Mouse (Mus musculus): ENCODE measurements around the gene Timp3.

Gene Timp3

DNA sequence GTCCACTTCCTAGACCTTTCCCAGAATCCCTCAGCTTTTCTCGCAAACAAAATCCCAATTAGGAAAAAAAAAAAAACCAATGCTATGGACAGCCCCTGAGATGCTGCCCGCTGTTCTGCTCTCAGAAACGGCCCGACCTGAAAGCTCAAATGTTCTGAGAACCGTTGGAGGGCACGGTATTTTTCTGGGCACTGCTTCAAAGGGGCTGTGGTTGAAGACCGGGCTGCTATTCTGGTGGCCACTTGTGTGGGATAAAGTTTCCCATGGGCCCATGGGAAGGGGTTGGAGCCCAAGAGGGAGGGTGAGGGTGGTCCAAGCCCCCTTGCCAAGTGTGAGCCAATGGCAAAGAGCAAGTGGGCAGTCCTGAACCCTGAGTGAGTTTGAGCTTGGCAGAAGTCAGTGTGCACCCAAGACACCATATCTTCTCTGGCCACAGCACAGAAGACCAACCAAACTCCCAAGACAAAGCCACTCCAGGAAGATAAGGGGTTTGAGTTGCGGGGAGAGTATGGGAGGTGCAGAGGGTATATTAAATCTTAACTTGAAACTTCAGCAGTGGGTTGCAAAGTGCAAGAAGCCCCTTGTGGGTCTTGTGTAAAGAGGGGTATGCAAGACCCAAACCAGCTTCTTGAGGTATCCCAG, 29.2 kb downstream of the Timp3 start:
- no peak for DNase-seq

DNA sequence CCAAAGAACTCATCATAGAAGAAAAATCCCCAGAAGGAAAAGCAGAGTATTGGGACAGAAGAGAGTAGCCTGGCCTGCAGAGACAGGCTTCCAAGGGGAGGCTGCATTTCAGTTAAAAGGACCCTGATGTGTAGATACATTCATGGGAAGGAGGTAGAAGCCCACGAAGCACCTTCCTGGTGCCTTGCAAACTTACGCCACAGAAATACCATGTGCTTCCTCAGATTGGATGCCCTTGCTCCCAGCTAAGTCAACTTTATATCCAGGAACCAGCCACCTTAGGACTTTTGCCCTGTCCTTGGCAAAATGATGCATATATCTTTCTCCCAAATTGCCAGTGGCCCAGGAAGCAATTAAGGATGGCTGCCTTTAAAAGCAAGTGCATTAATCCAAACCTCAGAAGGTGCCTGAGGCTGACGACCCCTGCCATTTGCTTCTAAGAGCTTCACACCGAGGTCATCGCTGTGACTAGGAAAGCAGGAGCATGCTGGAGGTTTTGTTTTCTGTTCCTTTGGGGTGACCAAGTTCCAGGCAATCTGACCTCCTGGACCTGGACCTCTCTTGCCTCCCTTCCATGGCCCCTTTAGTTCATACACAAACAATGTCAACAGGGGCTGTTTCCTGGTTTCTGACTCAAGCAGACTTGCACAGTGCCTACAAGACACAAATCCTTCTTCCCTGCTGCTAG, 31.0 kb downstream of the Timp3 start:
- DNase-seq: no peak

- no peak for DNase-seq
These were observed 31.6 kb downstream of the Timp3 start for GRCm38 (mm10) chr10:86331681-86332281.

DNA sequence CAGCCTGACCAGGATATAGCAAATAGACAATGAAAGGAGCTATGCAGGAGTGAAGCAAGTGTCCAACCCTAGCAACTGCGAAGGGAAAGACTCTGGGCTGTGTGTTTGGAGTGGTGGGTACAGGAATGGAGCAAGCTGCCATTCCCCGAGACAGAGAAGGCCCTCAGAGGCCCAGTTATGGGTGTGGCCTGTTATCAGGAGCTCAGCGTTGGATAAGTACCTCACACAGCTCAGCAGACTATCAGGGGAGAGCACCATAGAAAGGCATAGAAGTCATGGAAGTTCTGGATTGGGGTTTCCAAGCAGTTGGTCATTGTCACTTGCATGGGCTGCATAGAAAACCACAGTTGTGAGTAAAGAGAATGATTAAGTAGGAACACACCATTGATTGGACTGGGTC, 32.8 kb downstream of the Timp3 start:
- no peak for DNase-seq

GRCm38 (mm10) chr10:86334581-86334980, 34.4 kb downstream of the Timp3 start:
- no peak for DNase-seq

DNA sequence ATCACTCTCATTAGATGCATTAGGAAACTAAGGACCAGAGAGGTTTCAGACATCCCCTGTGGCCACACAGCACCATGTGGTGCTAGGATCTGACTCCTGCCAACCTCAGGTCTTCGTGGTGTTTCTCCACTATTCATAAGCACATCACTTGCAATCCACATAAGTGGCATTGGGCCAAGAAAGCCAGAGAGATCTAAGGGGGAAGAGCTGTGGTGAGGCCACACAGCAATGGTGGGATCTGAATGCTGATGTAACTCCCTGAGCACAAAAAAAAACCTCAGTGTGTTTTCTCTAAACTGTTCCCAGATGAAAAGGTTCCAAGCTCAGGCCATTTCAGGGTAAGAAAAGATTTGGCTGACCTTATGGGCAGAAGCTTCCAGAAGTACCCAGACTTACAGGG, 36.3 kb downstream of the Timp3 start:
- DNase-seq: no peak

DNA sequence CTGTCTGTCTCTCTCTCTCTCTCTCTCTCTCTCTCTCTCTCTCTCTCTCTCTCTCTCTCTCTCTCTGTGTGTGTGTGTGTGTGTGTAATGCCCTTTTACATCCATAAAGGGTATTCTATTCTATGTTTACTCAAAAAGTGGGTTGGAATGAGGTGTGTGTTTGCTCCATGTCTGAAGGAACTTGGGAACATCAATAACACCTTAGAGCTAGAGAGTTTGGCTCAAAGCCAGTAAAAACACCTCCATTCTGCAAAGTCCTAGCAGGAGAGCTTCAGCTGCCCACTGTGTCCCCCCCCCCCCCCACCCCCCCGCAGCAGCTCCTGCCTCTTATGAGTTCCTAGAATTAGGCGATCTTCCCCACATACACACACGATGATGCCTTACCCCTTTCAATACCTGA, 37.1 kb downstream of the Timp3 start:
- no peak for DNase-seq

DNA sequence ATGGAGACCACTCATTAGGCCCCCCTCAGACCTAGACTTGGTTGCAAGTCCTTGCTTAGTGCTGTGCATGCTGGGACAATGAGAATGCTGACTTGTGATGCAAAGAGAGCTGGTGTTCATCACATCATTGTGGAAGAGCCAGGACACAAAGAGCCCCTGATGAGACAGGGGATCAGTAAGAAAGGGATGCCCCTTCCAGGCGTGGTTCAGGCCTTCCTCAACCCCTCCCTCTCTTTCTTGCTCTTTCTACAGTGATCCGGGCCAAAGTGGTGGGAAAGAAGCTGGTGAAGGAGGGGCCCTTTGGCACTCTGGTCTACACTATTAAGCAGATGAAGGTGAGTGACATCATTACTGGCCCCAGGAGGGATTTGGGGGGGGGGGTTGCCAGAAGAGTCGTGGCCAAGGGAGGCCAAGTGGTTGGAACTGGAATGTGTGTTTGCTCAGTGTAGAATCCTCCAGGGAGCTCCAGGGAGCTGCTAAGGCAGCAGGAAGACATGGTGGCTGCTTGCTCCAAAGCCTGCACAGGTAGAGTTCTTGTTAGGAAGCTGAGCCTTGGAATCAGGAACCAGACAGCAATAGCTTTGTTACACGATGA, 38.0 kb downstream of the Timp3 start:
- DNase-seq: no peak

GRCm38 (mm10) chr10:86339121-86339520, 38.9 kb downstream of the Timp3 start:
- no peak for DNase-seq

DNA sequence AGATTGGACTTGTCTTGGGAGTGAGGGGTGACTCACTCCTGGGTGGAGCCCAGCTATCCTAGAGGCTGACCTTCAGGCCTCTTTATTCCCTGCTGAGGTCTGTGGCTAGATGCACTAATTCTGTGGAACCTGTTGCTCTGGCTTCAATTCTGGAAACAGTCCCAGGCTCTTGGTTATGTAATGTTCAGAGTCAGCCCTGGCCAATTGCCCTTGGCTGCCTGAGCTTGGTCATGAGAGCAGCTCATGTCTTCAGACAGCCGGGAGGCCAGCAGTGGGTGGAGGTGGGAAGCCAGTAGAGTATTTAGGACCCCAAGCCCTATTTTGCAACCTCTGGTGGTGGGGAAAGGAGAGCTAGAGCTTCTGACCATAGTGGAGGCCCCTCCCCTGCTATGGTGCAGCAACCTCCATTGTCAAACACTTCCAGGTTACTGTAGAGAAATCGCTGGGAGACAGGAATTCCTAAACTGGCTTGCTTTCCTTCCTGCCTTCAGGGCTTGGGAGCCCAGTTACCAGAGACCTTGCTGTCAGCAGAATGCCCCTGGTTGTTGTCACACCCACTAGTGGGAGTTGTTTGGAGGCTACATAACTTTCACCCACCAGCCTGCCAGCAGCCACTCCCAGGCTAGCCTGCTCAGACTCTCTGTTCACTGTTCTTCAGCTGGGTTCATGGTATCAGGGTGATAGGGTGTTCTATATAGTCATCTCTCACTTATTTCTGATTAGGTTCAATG, 39.6 kb downstream of the Timp3 start:
- peak; percentile 92 for DNase-seq

- DNase-seq: peak; percentile 28
These were observed 40.2 kb downstream of the Timp3 start for GRCm38 (mm10) chr10:86340421-86340820.

DNA sequence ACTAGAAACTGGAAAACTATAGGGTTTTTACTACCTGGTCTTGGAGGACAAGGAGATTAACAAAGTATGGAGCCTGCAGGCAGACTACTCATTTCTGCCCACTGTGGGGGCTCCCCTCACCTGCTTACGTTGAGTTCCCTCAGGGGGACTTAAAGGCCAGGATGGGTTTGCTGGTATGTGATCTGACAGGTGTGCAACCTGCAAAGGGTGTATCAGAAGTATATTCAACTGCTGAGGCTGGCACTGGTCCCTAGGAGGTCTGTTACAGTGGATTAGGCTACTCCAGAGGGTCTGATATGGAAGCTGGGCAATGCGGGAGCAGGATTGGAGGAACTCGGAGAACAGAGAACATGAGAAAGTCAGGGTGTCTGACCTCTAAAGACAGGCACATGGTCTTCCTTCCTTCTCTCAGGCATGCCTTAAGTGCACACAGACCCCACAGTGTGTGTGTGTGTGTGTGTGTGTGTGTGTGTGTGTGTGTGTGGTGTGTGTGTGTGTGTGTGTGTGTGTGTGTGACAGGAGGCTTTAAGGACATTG, 40.9 kb downstream of the Timp3 start:
- DNase-seq: no peak

- no peak for DNase-seq
These were observed 41.4 kb downstream of the Timp3 start for GRCm38 (mm10) chr10:86341589-86341988.

DNA sequence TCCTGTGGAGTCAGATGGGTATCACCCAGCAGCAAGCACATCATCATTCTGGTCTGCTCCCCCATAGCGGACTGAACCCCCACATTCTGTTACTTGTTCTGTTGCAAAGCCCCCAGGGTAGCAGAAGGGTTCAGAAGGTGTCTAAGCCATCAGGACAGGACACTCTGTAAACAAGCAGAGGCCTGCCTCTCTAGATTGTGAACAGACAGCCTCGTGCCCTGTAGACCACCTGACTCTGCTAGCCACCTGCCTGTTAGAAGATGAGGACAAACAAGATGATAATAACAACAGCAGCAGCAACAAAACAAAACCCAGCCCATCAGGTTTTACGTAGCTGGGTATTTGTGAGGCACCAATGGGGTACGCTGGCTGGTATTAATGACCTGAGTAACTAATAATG, 42.0 kb downstream of the Timp3 start:
- DNase-seq: no peak

DNA sequence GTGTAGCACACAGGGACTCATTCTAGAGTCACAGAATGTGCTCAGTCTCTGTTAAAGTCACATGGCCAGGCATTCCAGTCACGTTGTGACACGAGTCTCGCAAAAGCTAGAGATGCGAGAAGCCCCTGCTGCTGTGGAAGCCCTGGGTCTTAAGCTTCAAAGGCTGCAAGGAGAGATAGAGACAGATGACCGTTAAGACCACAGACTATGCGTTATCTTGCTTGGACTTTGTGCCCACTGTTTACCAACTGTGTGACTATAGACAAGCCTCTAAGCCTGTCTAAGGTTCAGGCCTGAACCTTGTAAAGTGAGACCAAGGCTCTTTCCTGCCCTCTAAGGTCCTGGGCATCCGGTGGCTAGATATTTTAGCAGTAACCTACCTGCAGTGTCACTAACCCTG, 42.5 kb downstream of the Timp3 start:
- no peak for DNase-seq

DNA sequence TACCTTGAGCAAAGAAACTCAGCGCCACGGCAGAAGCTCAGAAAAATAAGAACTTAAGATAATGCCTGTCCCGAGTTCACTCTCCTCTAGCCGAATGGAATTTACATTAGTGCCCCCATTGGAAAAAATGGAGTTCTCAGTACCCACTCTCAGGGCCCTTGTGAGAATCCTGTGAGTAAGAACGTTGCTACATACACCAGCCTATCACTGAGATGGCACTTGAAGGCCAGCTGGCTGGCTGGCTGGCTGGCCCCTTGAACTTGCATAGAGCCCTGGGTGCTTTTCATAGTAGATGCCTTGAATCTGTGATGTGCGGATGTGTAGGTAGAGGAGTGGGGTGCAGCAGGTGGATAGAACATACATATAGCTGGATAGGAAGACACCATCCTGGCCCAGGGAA, 43.2 kb downstream of the Timp3 start:
- no peak for DNase-seq

DNA sequence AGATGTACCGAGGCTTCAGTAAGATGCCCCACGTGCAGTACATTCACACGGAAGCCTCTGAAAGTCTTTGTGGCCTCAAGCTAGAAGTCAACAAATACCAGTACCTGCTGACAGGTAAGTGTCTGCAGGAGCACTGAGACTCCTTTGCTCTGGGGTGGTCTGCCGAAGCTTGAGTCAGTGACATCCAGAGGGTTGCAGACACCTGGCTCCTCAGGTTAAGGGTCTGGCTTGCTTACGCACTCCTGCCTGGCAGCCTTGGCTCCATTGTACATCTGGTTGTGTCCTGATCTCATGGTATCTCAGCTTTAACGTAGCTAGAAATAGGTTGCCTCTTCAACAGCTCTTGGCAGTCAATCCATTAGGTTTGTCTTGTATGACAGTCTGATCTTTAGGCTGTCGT, 43.8 kb downstream of the Timp3 start:
- no peak for DNase-seq

- DNase-seq: no peak
These were observed 44.5 kb downstream of the Timp3 start for GRCm38 (mm10) chr10:86344654-86345053.

DNA sequence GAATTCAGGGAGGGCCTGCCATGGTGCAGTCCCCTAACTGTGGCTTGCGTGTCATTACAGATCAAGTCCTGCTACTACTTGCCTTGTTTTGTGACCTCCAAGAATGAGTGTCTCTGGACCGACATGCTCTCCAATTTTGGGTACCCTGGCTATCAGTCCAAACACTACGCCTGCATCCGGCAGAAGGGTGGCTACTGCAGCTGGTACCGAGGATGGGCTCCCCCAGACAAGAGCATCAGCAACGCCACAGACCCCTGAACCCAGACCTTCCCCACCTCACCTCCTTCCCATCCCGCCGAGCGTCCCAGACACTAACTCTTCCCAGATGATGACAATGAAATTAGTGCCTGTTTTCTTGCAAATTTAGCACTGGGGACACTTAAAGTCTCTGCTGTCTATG, 45.5 kb downstream of the Timp3 start:
- DNase-seq: no peak

DNA sequence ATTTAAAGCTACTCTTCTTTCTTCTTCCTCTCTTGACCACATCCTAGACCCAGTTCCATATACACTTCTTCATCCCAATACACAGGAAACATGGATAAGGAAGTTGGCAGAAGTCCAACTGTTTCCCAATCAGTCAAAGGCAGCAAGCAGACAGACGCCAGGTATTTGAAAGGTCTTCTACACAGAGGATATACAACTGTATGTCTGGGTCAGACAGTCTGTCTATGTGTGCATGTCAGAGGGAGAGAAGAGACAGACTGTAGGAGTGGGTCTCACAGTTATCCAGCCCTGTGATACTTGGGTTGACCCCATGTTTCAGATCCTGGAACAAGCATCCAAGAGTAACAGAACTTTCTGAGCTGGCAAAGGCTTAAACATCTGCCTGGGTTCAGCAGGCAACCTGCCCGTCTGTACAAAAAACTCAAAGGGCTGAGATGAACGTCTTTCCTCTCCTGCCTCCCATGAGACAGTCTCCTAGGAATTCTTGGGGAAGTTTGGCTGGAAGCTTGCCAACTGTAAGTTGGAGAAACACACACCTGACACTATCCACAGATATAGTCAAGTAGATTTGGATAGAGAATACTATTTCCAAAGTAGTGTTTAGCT, 46.2 kb downstream of the Timp3 start:
- DNase-seq: no peak

- DNase-seq: no peak
These were observed 51.1 kb downstream of the Timp3 start for GRCm38 (mm10) chr10:86351287-86351686.

DNA sequence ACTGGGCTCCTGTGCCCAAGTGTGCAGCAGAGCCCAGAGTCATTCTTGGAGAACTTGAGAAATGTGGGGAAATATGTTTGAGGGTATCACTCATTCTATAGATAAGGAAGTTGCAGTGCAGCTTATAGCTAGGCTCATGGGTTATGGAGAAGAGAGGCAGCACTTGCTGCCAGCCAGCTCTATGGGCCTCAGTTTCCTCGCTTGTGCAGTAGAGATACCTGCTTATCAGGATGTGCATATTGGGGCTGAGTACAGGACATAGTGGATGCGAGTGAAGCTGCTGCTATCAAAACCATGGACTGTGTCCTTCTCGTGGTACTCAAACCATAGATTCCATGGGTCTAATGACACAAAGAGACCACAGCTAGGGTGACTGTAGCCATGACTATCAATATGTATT, 52.3 kb downstream of the Timp3 start:
- no peak for DNase-seq

All from cerebellum, adult 11 months (tissue).